Mouse (Mus musculus) layer of hippocampus, adult 9-10 months (tissue): Measurements from ENCODE around the gene Rps6ka2.

Source experiments
- DNase-seq: peaks from one replicate; pipeline ENCODE4 v3.0.0; 2022; ENCODE audit warnings: low spot score

Rps6ka2 gene

GRCm38 (mm10) chr17:7219044-7219718, 49.3 kb downstream of the Rps6ka2 start:
- DNase-seq, result no peak

- no peak for DNase-seq
Measured at GRCm38 (mm10) chr17:7221310-7221709, 51.4 kb downstream of the Rps6ka2 start.

- DNase-seq, result no peak
Measured at GRCm38 (mm10) chr17:7222198-7222597, 52.3 kb downstream of the Rps6ka2 start.

- no peak for DNase-seq
Measured at GRCm38 (mm10) chr17:7228545-7228944, 58.6 kb downstream of the Rps6ka2 start.

- DNase-seq, result no peak
Measured at GRCm38 (mm10) chr17:7231312-7231711, 61.4 kb downstream of the Rps6ka2 start.

- no peak for DNase-seq
Measured at GRCm38 (mm10) chr17:7231790-7232189, 61.9 kb downstream of the Rps6ka2 start.

- no peak for DNase-seq
Measured at GRCm38 (mm10) chr17:7232400-7232799, 62.5 kb downstream of the Rps6ka2 start.

GRCm38 (mm10) chr17:7233197-7233596, 63.3 kb downstream of the Rps6ka2 start:
- no peak for DNase-seq

GRCm38 (mm10) chr17:7237706-7238105, 67.8 kb downstream of the Rps6ka2 start:
- no peak for DNase-seq

- DNase-seq, result no peak
Measured at GRCm38 (mm10) chr17:7238766-7239165, 68.9 kb downstream of the Rps6ka2 start.

- no peak for DNase-seq
Measured at GRCm38 (mm10) chr17:7240526-7240925, 70.6 kb downstream of the Rps6ka2 start.

GRCm38 (mm10) chr17:7245078-7245477, 75.2 kb downstream of the Rps6ka2 start:
- DNase-seq, result no peak

- DNase-seq, result no peak
Measured at GRCm38 (mm10) chr17:7246893-7247556, 77.1 kb downstream of the Rps6ka2 start.

- DNase-seq, result no peak
Measured at GRCm38 (mm10) chr17:7250373-7250772, 80.5 kb downstream of the Rps6ka2 start.

GRCm38 (mm10) chr17:7257208-7257607, 87.3 kb downstream of the Rps6ka2 start:
- DNase-seq, result no peak

- no peak for DNase-seq
Measured at GRCm38 (mm10) chr17:7258748-7259359, 88.9 kb downstream of the Rps6ka2 start.

GRCm38 (mm10) chr17:7260360-7260759, 90.4 kb downstream of the Rps6ka2 start:
- DNase-seq, result no peak

- DNase-seq, result no peak
Measured at GRCm38 (mm10) chr17:7262056-7262455, 92.1 kb downstream of the Rps6ka2 start.

GRCm38 (mm10) chr17:7262620-7263019, 92.7 kb downstream of the Rps6ka2 start:
- no peak for DNase-seq

GRCm38 (mm10) chr17:7264610-7265009, 94.7 kb downstream of the Rps6ka2 start:
- no peak for DNase-seq

GRCm38 (mm10) chr17:7265291-7265690, 95.4 kb downstream of the Rps6ka2 start:
- no peak for DNase-seq

GRCm38 (mm10) chr17:7265705-7266368, 95.9 kb downstream of the Rps6ka2 start:
- no peak for DNase-seq

- DNase-seq, result no peak
Measured at GRCm38 (mm10) chr17:7267843-7268242, 97.9 kb downstream of the Rps6ka2 start.
